Mouse (Mus musculus) MEL (cell line): ENCODE data around the gene Rps6kc1. TPM values are rescaled to one million over a fixed set of nuclear protein-coding genes. Genes with fewer than 3 reads are reported as not detected.

Experiments used
- DNase-seq: peaks from one replicate; pipeline ENCODE4 v3.0.0; 2011; ENCODE audit warnings: low read depth, low spot score
- H3K27ac ChIP-seq: 2 replicates; pipeline ENCODE4 v1.5.1; 2012; ENCODE audit warnings: low read depth, mild to moderate bottlenecking, control low read depth, low read length, moderate library complexity; ENCODE audit not compliant: control insufficient read depth
- H3K27me3 ChIP-seq, 2 experiments: fragments of 150-350 bp in 1 of 2; sonication (generic) in 1 of 2; 2 replicates each; pipeline ENCODE4 v1.6.1; 2012; ENCODE audit warnings: low read length in 2 of 2, mild to moderate bottlenecking in 2 of 2, improper control_type of control experiment in 1 of 2, moderate library complexity in 1 of 2; ENCODE audit not compliant: insufficient read depth in 2 of 2, control insufficient read depth in 1 of 2
- H3K36me3 ChIP-seq, 2 experiments: 2 replicates each; pipeline ENCODE4 v1.6.1; 2012 to 2014; ENCODE audit warnings: low read length in 2 of 2, improper control_type of control experiment in 1 of 2, inconsistent platforms in 1 of 2, mild to moderate bottlenecking in 1 of 2; ENCODE audit not compliant: insufficient read depth in 2 of 2, control insufficient read depth in 1 of 2
- H3K4me1 ChIP-seq, 2 experiments: fragments of 150-350 bp in 1 of 2; sonication (generic) in 1 of 2; 2 replicates each; pipeline ENCODE4 v1.6.1; 2012; ENCODE audit warnings: low read length in 2 of 2, improper control_type of control experiment in 1 of 2, mild to moderate bottlenecking in 1 of 2; ENCODE audit not compliant: insufficient read depth in 2 of 2, control insufficient read depth in 1 of 2
- H3K4me3 ChIP-seq, 2 experiments: fragments of 150-350 bp in 1 of 2; sonication (generic) in 1 of 2; 2 replicates each; pipeline ENCODE4 v1.5.1; 2012; ENCODE audit warnings: low read depth in 2 of 2, low read length in 2 of 2, mild to moderate bottlenecking in 2 of 2, moderate library complexity in 2 of 2, control low read depth in 1 of 2, improper control_type of control experiment in 1 of 2; ENCODE audit not compliant: control insufficient read depth in 1 of 2, insufficient read depth in 1 of 2
- H3K79me2 ChIP-seq: 2 replicates; pipeline ENCODE4 v1.6.1; 2012; ENCODE audit warnings: mild to moderate bottlenecking, low read length, moderate library complexity; ENCODE audit not compliant: control insufficient read depth, poor library complexity, insufficient read depth
- H3K9ac ChIP-seq: 2 replicates; pipeline ENCODE4 v1.6.1; 2012; ENCODE audit warnings: low read depth, mild to moderate bottlenecking, control low read depth, low read length, moderate library complexity; ENCODE audit not compliant: control insufficient read depth, poor library complexity, severe bottlenecking
- H3K9me3 ChIP-seq: fragments of 150-350 bp; sonication (generic); replicated peaks from 2 replicates; pipeline ENCODE4 v1.6.1; 2012; ENCODE audit warnings: mild to moderate bottlenecking, low read length, improper control_type of control experiment, moderate library complexity; ENCODE audit not compliant: insufficient read depth
- CHD1 ChIP-seq: IDR thresholded peaks from 2 replicates; pipeline ENCODE4 v1.6.1; 2012; ENCODE audit warnings: low read depth, mild to moderate bottlenecking, inconsistent platforms, low read length, improper control_type of control experiment
- CTCF ChIP-seq, 3 experiments: IDR thresholded peaks in 2 of 3; conservative IDR thresholded peaks in 1 of 3; 2 replicates each; pipeline ENCODE4 v1.5.1; 2011 to 2012; ENCODE audit warnings: low read length in 3 of 3, low read depth in 2 of 3, mild to moderate bottlenecking in 2 of 3, improper control_type of control experiment in 1 of 3, inconsistent platforms in 1 of 3, mixed read lengths in 1 of 3, moderate library complexity in 1 of 3; ENCODE audit not compliant: control insufficient read depth in 1 of 3, insufficient read depth in 1 of 3, poor library complexity in 1 of 3, severe bottlenecking in 1 of 3
- E2F4 ChIP-seq: IDR thresholded peaks from 2 replicates; pipeline ENCODE4 v1.6.1; 2011; ENCODE audit warnings: low read depth, low read length, improper control_type of control experiment, borderline replicate concordance
- ELF1 ChIP-seq: IDR thresholded peaks from 2 replicates; pipeline ENCODE4 v1.6.1; 2014; ENCODE audit warnings: low read depth, mild to moderate bottlenecking, inconsistent platforms, low read length, improper control_type of control experiment, moderate library complexity
- ETS1 ChIP-seq: IDR thresholded peaks from 2 replicates; pipeline ENCODE4 v1.6.1; 2012; ENCODE audit warnings: low read depth, mild to moderate bottlenecking, inconsistent platforms, low read length, improper control_type of control experiment, moderate library complexity
- GABPA ChIP-seq: IDR thresholded peaks from 2 replicates; pipeline ENCODE4 v1.6.1; 2012; ENCODE audit warnings: low read depth, mild to moderate bottlenecking, inconsistent platforms, low read length, improper control_type of control experiment, moderate library complexity
- GATA1 ChIP-seq: IDR thresholded peaks from 2 replicates; pipeline ENCODE4 v1.6.1; 2011; ENCODE audit warnings: low read depth, low read length, improper control_type of control experiment
- HCFC1 ChIP-seq: IDR thresholded peaks from 2 replicates; pipeline ENCODE4 v1.6.1; 2012; ENCODE audit warnings: low read depth, mild to moderate bottlenecking, inconsistent platforms, low read length, improper control_type of control experiment, moderate library complexity
- JUND ChIP-seq: IDR thresholded peaks from 2 replicates; pipeline ENCODE4 v1.6.1; 2011; ENCODE audit warnings: low read depth, mild to moderate bottlenecking, improper control_type of control experiment, low read length
- KAT2A ChIP-seq: conservative IDR thresholded peaks from 2 replicates; pipeline ENCODE4 v1.6.1; 2012; ENCODE audit warnings: low read depth, low read length, improper control_type of control experiment, inconsistent platforms
- MAX ChIP-seq: IDR thresholded peaks from 2 replicates; pipeline ENCODE4 v1.6.1; 2011; ENCODE audit warnings: low read length, improper control_type of control experiment
- MEF2A ChIP-seq: IDR thresholded peaks from 2 replicates; pipeline ENCODE4 v1.6.1; 2014; ENCODE audit warnings: low read depth, mild to moderate bottlenecking, inconsistent platforms, low read length, improper control_type of control experiment; ENCODE audit not compliant: poor library complexity, insufficient replicate concordance, severe bottlenecking; ENCODE audit errors: extremely low read depth
- MXI1 ChIP-seq: IDR thresholded peaks from 2 replicates; pipeline ENCODE4 v1.6.1; 2011; ENCODE audit warnings: mild to moderate bottlenecking, low read depth, low read length, improper control_type of control experiment
- MYB ChIP-seq: IDR thresholded peaks from 2 replicates; pipeline ENCODE4 v1.6.1; 2011; ENCODE audit warnings: mild to moderate bottlenecking, low read depth, low read length, improper control_type of control experiment
- MYC ChIP-seq: IDR thresholded peaks from 2 replicates; pipeline ENCODE4 v1.6.1; 2011; ENCODE audit warnings: low read depth, mild to moderate bottlenecking, low read length, improper control_type of control experiment, moderate library complexity
- NELFE ChIP-seq: IDR thresholded peaks from 2 replicates; pipeline ENCODE4 v1.6.1; 2011; ENCODE audit warnings: low read depth, low read length, improper control_type of control experiment
- NRF1 ChIP-seq: IDR thresholded peaks from 2 replicates; pipeline ENCODE4 v1.6.1; 2014; ENCODE audit warnings: low read depth, mild to moderate bottlenecking, inconsistent platforms, low read length, improper control_type of control experiment, moderate library complexity; ENCODE audit not compliant: poor library complexity, insufficient read depth, severe bottlenecking
- POLR2AphosphoS2 ChIP-seq: IDR thresholded peaks from 2 replicates; pipeline ENCODE4 v1.6.1; 2011; ENCODE audit warnings: low read length, improper control_type of control experiment
- POLR2AphosphoS5 ChIP-seq: IDR thresholded peaks from 2 replicates; pipeline ENCODE4 v1.6.1; 2012; ENCODE audit warnings: low read depth, borderline replicate concordance, mild to moderate bottlenecking, inconsistent platforms, low read length, moderate library complexity, mixed read lengths
- RAD21 ChIP-seq: IDR thresholded peaks from 2 replicates; pipeline ENCODE4 v1.6.1; 2011; ENCODE audit warnings: mild to moderate bottlenecking, low read depth, low read length, improper control_type of control experiment
- SIN3A ChIP-seq: IDR thresholded peaks from 2 replicates; pipeline ENCODE4 v1.6.1; 2012; ENCODE audit warnings: low read length, improper control_type of control experiment, inconsistent platforms
- TAL1 ChIP-seq: IDR thresholded peaks from 2 replicates; pipeline ENCODE4 v1.6.1; 2012; ENCODE audit warnings: mild to moderate bottlenecking, inconsistent platforms, low read length, moderate library complexity, mixed read lengths
- TBP ChIP-seq: IDR thresholded peaks from 2 replicates; pipeline ENCODE4 v1.8.0; 2011; ENCODE audit warnings: low read depth, low read length, improper control_type of control experiment
- USF1 ChIP-seq: IDR thresholded peaks from 2 replicates; pipeline ENCODE4 v1.6.1; 2014; ENCODE audit warnings: low read depth, mild to moderate bottlenecking, inconsistent platforms, low read length, improper control_type of control experiment, moderate library complexity
- ZKSCAN1 ChIP-seq: IDR thresholded peaks from 2 replicates; pipeline ENCODE4 v1.6.1; 2012; ENCODE audit warnings: low read depth, mild to moderate bottlenecking, inconsistent platforms, low read length, improper control_type of control experiment, moderate library complexity
- polyA plus RNA-seq, 2 experiments: library from polyadenylated mRNA; stranded (reverse) in 1 of 2; unstranded in 1 of 2; fragments of >175 nt in 1 of 2; fragments of >200 nt in 1 of 2; gene quantifications; 2 replicates each; pipeline versions ENCODE4 v1.2.1 to v1.2.4; 2012; ENCODE audit warnings: low replicate concordance in 2 of 2, low read depth in 1 of 2; ENCODE audit not compliant: insufficient read length in 2 of 2, insufficient read depth in 1 of 2, missing spikeins in 1 of 2
- total RNA-seq: library from RNA; depleted of rRNA; stranded (reverse); fragments of 300-350 nt; gene quantifications from 2 replicates; pipeline ENCODE4 v1.2.3, GENCODE M21; 2012

Rps6kc1 gene
- total and polyA plus RNA-seq, 3 experiments, result 26.2 to 26.5 TPM; not detected in 1

- H3K4me3 ChIP-seq, result no peak overlapping the region
- no peaks in the 10 kb centered on the region for H3K27me3 ChIP-seq
- peaks cover 0 to 2% of the 10 kb centered on the region in 2 experiments; a peak in 3 of 4 replicates for H3K36me3 ChIP-seq
- no peaks in the 10 kb centered on the region for H3K4me1 ChIP-seq
- DNase-seq, result no peak
- H3K27ac ChIP-seq, result no peak overlapping the region
- no peak for TF ChIP-seq ETS1
- TF ChIP-seq NELFE, result no peak
- TF ChIP-seq JUND, result no peak
- no peak for TF ChIP-seq MXI1
- no peak for TF ChIP-seq CHD1
- no peak for TF ChIP-seq E2F4
- TF ChIP-seq MYB, result no peak
- TF ChIP-seq MEF2A, result no peak
- no peak for TF ChIP-seq GABPA
- no peak for TF ChIP-seq MYC
- no peak for TF ChIP-seq GATA1
- H3K79me2 ChIP-seq, result peaks cover 6% of the 10 kb centered on the region; the same call in 1 of the 2 replicates
- H3K9me3 ChIP-seq, result no peaks in the 10 kb centered on the region
- H3K9ac ChIP-seq, result no peak overlapping the region
Observed at GRCm38 (mm10) chr1:190904714-190905113, 6.9 kb downstream of the Rps6kc1 start.

DNA sequence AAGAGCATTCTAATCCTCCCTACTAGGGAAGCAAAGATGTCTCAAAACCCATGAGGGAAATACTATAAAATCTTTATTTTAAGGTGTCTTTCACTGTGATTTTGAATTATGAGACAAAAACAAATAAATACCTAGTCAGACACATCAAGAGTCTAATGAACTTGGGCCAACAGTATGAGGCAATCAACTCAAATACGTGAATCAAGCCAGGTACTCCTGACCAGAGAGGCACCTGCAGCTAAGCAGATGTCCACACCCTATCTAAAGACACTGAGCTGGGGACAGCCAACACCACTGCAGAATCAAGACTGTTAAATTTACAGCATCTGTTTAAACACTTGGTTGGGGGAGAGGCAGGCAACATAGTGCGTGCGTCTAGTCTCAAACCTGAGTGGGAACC, 7.4 kb downstream of the Rps6kc1 start:
- Histone ChIP-seq H3K27me3 (no peaks in the 10 kb centered on the region), H3K4me3 (no peak overlapping the region), H3K9me3 (no peaks in the 10 kb centered on the region), H3K79me2 (peaks cover 5% of the 10 kb centered on the region; the same call in 1 of the 2 replicates), H3K9ac (no peak overlapping the region), H3K4me1 (no peaks in the 10 kb centered on the region), H3K36me3 (peaks cover 0 to 2% of the 10 kb centered on the region in 2 experiments; a peak in 3 of 4 replicates), H3K27ac (no peak overlapping the region)
- no peak for DNase-seq
- TF ChIP-seq POLR2AphosphoS2, result no peak
- TF ChIP-seq TAL1, result no peak
- no peak for TF ChIP-seq USF1
- no peak for TF ChIP-seq NRF1
- no peak for TF ChIP-seq ELF1
- no peak for TF ChIP-seq CHD1
- TF ChIP-seq MAX, result no peak
- TF ChIP-seq ZKSCAN1, result no peak
- no peak for TF ChIP-seq HCFC1
- no peak for TF ChIP-seq RAD21
- no peak for TF ChIP-seq SIN3A
- no peak for TF ChIP-seq POLR2AphosphoS5
- TF ChIP-seq CTCF (IDR thresholded peaks at IDR 0.05 in 2 of 3, conservative IDR thresholded peaks at IDR 0.05 in 1 of 3; ENCODE audit: control insufficient read depth in 1 of 3, insufficient read depth in 1 of 3, low read depth in 2 of 3, low read length in 3 of 3, poor library complexity in 1 of 3, severe bottlenecking in 1 of 3), result no peak
- TF ChIP-seq TBP, result no peak
- TF ChIP-seq E2F4, result no peak
- no peak for TF ChIP-seq MEF2A
- no peak for TF ChIP-seq KAT2A
- no peak for TF ChIP-seq ETS1
